Mouse (Mus musculus): ENCODE measurements around the gene Scaf1. TPM values are rescaled to one million over a fixed set of nuclear protein-coding genes. Genes with fewer than 3 reads are reported as not detected.

The Scaf1 gene
- total and polyA plus RNA-seq, 3 experiments = 17.7 to 81.5 (median 34.4) TPM

DNA sequence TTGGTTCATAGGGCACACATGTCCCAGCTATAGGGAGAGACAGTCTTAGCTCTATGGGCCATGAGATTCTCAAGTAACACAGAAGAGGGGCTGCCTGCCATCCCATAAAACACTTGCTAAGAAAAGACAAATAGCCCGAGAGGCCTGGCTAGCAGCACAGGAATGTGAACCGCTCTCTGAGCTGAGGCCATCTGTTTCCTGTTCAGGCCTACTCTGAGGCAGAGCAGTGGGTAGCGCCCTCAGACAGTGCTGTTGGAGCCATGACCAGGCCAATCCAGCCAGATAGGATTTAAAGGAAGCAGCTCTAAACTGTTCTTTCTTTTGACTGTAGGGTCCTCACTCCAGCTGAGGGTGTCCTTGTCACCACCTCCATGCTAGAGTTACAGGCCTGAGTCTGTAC, 11.6 kb downstream of the Scaf1 start:
- no peak for DNase-seq (ENCODE audit: low read depth, low spot score)
- no peaks in the 10 kb centered on the region for H3K9me3 ChIP-seq (replicated peaks; ENCODE audit: insufficient read depth, low read length)
- H3K4me3 ChIP-seq (ENCODE audit: control insufficient read depth in 1 of 2, insufficient read depth in 1 of 2, low read depth in 2 of 2, low read length in 2 of 2) = no peak overlapping the region
- no peaks in the 10 kb centered on the region for H3K27me3 ChIP-seq (ENCODE audit: control insufficient read depth in 1 of 2, insufficient read depth in 2 of 2, low read length in 2 of 2)
- TF ChIP-seq RAD21 (IDR thresholded peaks at IDR 0.05; ENCODE audit: low read depth, low read length) = no peak
- H3K4me1 ChIP-seq (ENCODE audit: control insufficient read depth in 1 of 2, insufficient read depth in 2 of 2, low read length in 2 of 2) = no peaks in the 10 kb centered on the region
- H3K79me2 ChIP-seq (ENCODE audit: control insufficient read depth, insufficient read depth, low read length, poor library complexity) = peaks cover 4% of the 10 kb centered on the region
- no peak overlapping the region for H3K9ac ChIP-seq (ENCODE audit: control insufficient read depth, low read depth, low read length, poor library complexity, severe bottlenecking)
- no peak overlapping the region for H3K27ac ChIP-seq (ENCODE audit: control insufficient read depth, low read depth, low read length)
- peaks cover 1 to 3% of the 10 kb centered on the region in 2 experiments; a peak in 3 of 4 replicates for H3K36me3 ChIP-seq (ENCODE audit: control insufficient read depth in 1 of 2, insufficient read depth in 2 of 2, low read length in 2 of 2)

DNA sequence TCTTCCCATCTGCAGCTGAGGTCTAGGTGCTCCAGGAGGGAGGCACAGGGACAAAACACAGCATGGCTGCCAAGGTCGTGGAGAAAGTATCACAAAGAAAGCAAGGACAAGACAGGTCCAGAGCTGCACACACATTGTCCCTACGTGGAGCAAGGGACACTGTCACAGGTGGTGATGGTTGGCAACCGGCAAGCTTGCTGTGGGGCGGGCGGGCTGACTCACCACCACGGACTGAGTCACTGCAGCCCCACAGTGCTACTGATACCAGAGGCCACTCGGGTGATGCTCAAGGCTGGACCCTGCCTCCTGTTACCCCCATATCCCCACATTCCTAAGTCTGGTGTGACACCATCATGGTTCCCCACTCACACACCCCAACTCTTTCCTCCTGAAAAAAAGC, 13.7 kb downstream of the Scaf1 start:
- no peak overlapping the region for H3K4me3 ChIP-seq (ENCODE audit: control insufficient read depth in 1 of 2, insufficient read depth in 1 of 2, low read depth in 2 of 2, low read length in 2 of 2)
- no peak for DNase-seq (ENCODE audit: low read depth, low spot score)
- H3K79me2 ChIP-seq (ENCODE audit: control insufficient read depth, insufficient read depth, low read length, poor library complexity) = peaks cover 20% of the 10 kb centered on the region
- no peak overlapping the region for H3K9ac ChIP-seq (ENCODE audit: control insufficient read depth, low read depth, low read length, poor library complexity, severe bottlenecking)
- H3K9me3 ChIP-seq (replicated peaks; ENCODE audit: insufficient read depth, low read length) = no peaks in the 10 kb centered on the region
- peaks cover 1 to 7% of the 10 kb centered on the region in 2 experiments; a peak in 3 of 4 replicates for H3K36me3 ChIP-seq (ENCODE audit: control insufficient read depth in 1 of 2, insufficient read depth in 2 of 2, low read length in 2 of 2)
- H3K4me1 ChIP-seq (ENCODE audit: control insufficient read depth in 1 of 2, insufficient read depth in 2 of 2, low read length in 2 of 2) = no peaks in the 10 kb centered on the region
- TF ChIP-seq GATA1 (IDR thresholded peaks at IDR 0.05; ENCODE audit: low read depth, low read length) (no peak), ZMIZ1 (IDR thresholded peaks at IDR 0.05; ENCODE audit: low read depth, low read length) (peak; percentile 68; the same call in 1 of the 2 replicates), NELFE (IDR thresholded peaks at IDR 0.05; ENCODE audit: low read depth, low read length) (no peak), TCF12 (IDR thresholded peaks at IDR 0.05; ENCODE audit: low read depth, low read length) (no peak), RAD21 (IDR thresholded peaks at IDR 0.05; ENCODE audit: low read depth, low read length) (no peak), ZC3H11A (IDR thresholded peaks at IDR 0.05; ENCODE audit: low read depth, low read length) (no peak), MAFK (IDR thresholded peaks at IDR 0.05; ENCODE audit: borderline replicate concordance, low read depth, low read length) (no peak), USF1 (IDR thresholded peaks at IDR 0.05; ENCODE audit: low read depth, low read length) (no peak), KAT2A (conservative IDR thresholded peaks at IDR 0.05; ENCODE audit: low read depth, low read length) (no peak)
- H3K27ac ChIP-seq (ENCODE audit: control insufficient read depth, low read depth, low read length) = no peak overlapping the region
- H3K27me3 ChIP-seq (ENCODE audit: control insufficient read depth in 1 of 2, insufficient read depth in 2 of 2, low read length in 2 of 2) = no peaks in the 10 kb centered on the region

DNA sequence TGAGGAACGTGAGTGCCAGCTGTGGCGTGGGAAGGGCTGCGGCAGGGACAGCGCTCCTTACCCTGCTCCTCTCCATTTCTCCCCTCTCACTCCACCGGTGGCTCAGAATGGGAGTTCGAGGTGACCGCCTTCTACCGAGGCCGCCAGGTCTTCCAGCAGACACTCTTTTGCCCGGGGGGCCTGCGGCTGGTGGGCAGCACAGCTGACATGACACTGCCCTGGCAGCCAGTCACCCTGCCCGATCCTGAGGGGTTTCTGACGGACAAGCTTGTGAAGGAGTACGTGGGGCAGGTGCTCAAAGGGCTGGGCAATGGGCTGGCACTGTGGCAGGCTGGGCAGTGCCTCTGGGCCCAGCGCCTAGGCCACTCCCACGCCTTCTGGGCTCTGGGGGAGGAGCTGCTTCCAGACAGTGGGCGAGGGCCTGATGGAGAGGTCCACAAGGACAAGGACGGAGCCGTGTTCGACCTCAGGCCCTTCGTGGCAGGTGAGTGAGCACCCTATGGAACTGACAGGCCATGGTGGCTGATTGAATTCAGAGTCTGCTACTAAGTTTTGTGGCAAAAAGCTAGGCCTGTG, 15.5 kb downstream of the Scaf1 start:
- Histone ChIP-seq H3K79me2 (ENCODE audit: control insufficient read depth, insufficient read depth, low read length, poor library complexity) (peaks cover 22% of the 10 kb centered on the region), H3K27ac (ENCODE audit: control insufficient read depth, low read depth, low read length) (no peak overlapping the region), H3K4me3 (ENCODE audit: control insufficient read depth in 1 of 2, insufficient read depth in 1 of 2, low read depth in 2 of 2, low read length in 2 of 2) (no peak overlapping the region), H3K9ac (ENCODE audit: control insufficient read depth, low read depth, low read length, poor library complexity, severe bottlenecking) (no peak overlapping the region), H3K9me3 (replicated peaks; ENCODE audit: insufficient read depth, low read length) (no peaks in the 10 kb centered on the region), H3K36me3 (ENCODE audit: control insufficient read depth in 1 of 2, insufficient read depth in 2 of 2, low read length in 2 of 2) (peaks cover 1 to 9% of the 10 kb centered on the region in 2 experiments; a peak in 3 of 4 replicates), H3K4me1 (ENCODE audit: control insufficient read depth in 1 of 2, insufficient read depth in 2 of 2, low read length in 2 of 2) (no peaks in the 10 kb centered on the region), H3K27me3 (ENCODE audit: control insufficient read depth in 1 of 2, insufficient read depth in 2 of 2, low read length in 2 of 2) (no peaks in the 10 kb centered on the region)
- DNase-seq (ENCODE audit: low read depth, low spot score) = no peak
- no peak for TF ChIP-seq ZNF384 (IDR thresholded peaks at IDR 0.05; ENCODE audit: low read depth, low read length)
- TF ChIP-seq POLR2AphosphoS5 (IDR thresholded peaks at IDR 0.05; ENCODE audit: borderline replicate concordance, low read depth, low read length) = no peak
- TF ChIP-seq POLR2AphosphoS2 (IDR thresholded peaks at IDR 0.05; ENCODE audit: low read length) = no peak
- no peak for TF ChIP-seq MAZ (IDR thresholded peaks at IDR 0.05; ENCODE audit: low read depth, low read length)
- no peak for TF ChIP-seq MXI1 (IDR thresholded peaks at IDR 0.05; ENCODE audit: low read depth, low read length)
- no peak for TF ChIP-seq MAX (IDR thresholded peaks at IDR 0.05; ENCODE audit: low read length)
- no peak for TF ChIP-seq NRF1 (IDR thresholded peaks at IDR 0.05; ENCODE audit: insufficient read depth, low read depth, low read length, poor library complexity, severe bottlenecking)
- no peak for TF ChIP-seq RAD21 (IDR thresholded peaks at IDR 0.05; ENCODE audit: low read depth, low read length)
- no peak for TF ChIP-seq KAT2A (conservative IDR thresholded peaks at IDR 0.05; ENCODE audit: low read depth, low read length)
- no peak for TF ChIP-seq ETS1 (IDR thresholded peaks at IDR 0.05; ENCODE audit: low read depth, low read length)
- TF ChIP-seq MAFK (IDR thresholded peaks at IDR 0.05; ENCODE audit: borderline replicate concordance, low read depth, low read length) = no peak
- no peak for TF ChIP-seq GATA1 (IDR thresholded peaks at IDR 0.05; ENCODE audit: low read depth, low read length)
- no peak for TF ChIP-seq TCF12 (IDR thresholded peaks at IDR 0.05; ENCODE audit: low read depth, low read length)
- no peak for TF ChIP-seq CTCF (IDR thresholded peaks at IDR 0.05 in 2 of 3, conservative IDR thresholded peaks at IDR 0.05 in 1 of 3; ENCODE audit: control insufficient read depth in 1 of 3, insufficient read depth in 1 of 3, low read depth in 2 of 3, low read length in 3 of 3, poor library complexity in 1 of 3, severe bottlenecking in 1 of 3)
- no peak; a peak in 1 of 4 replicates for TF ChIP-seq POLR2A (IDR thresholded peaks at IDR 0.05; ENCODE audit: control insufficient read depth in 1 of 2, insufficient read depth in 1 of 2, low read depth in 1 of 2, low read length in 2 of 2, poor library complexity in 1 of 2)
- no peak for TF ChIP-seq MYB (IDR thresholded peaks at IDR 0.05; ENCODE audit: low read depth, low read length)
- TF ChIP-seq E2F4 (IDR thresholded peaks at IDR 0.05; ENCODE audit: borderline replicate concordance, low read depth, low read length) = no peak
- TF ChIP-seq USF2 (IDR thresholded peaks at IDR 0.05; ENCODE audit: borderline replicate concordance in 1 of 2, insufficient read depth in 1 of 2, low read depth in 1 of 2, low read length in 2 of 2) = no peak
- TF ChIP-seq SIN3A (IDR thresholded peaks at IDR 0.05; ENCODE audit: low read length) = no peak

Measured in MEL (cell line).